Mouse (Mus musculus): ENCODE results near the gene Acot6.
"Not testable (repeated sequence)": the region's sequence is repeated elsewhere in the genome, so short reads cannot be mapped to it uniquely, and the experiment has no call there.

The Acot6 gene

DNA sequence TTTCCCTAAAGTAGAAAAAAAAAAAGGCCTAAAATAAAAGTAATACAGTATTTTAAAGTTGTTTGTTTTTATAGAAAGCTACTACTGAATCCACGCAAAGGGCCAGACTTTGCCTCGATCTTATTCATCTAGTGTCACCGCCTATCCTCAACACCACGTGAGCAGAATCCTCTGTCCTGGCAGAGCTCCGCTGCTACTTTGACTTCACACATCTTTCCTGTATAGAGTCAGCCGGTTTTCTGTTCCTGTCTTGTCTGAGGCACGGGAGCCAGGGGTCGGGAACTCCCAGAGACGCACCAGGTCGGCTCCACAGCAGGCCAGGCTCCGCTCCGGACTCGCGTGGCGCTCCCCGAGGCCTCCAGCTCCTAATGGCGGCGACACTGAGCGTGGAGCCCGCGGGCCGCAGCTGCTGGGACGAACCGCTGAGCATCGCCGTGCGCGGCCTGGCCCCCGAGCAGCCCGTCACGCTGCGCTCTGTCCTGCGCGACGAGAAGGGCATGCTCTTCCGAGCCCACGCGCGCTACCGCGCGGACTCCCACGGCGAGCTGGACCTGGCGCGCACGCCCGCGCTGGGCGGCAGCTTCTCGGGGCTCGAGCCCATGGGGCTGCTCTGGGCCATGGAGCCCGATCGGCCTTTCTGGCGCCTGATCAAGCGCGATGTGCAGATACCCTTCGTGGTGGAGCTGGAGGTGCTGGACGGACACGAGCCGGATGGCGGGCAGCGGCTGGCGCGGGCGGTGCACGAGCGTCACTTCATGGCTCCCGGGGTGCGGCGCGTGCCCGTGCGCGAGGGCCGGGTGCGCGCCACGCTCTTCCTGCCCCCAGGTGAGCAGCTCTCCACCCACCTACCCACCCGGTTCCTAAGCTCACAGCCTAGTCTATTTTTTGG, at the start of gene Acot6:
Gene Acot6 (plus strand): TSS at position 51 of the 889 bp plus-strand sequence.
- DNase-seq, result peak; percentile 30

DNA sequence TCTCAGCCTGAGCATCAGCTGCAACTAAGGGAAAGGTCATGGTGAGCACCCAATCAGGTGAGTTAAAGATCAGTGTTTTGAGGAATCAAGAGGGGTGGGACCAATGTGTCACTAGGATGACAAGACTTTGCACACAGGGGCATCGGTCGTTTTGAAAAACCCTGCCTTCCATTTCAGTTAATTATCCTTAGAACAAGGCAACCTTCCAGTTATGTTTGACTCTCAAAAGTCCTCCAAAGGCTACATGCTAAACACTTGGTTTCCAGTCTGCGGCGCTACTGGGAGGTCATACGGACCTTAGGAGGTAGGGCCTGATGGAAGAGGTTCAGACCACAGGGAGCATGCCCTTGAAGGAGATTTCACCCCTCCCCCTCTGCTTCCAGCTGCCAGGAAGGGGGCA, 49.7 kb upstream of the Acot6 start:
- DNase-seq, result peak; percentile 81

DNA sequence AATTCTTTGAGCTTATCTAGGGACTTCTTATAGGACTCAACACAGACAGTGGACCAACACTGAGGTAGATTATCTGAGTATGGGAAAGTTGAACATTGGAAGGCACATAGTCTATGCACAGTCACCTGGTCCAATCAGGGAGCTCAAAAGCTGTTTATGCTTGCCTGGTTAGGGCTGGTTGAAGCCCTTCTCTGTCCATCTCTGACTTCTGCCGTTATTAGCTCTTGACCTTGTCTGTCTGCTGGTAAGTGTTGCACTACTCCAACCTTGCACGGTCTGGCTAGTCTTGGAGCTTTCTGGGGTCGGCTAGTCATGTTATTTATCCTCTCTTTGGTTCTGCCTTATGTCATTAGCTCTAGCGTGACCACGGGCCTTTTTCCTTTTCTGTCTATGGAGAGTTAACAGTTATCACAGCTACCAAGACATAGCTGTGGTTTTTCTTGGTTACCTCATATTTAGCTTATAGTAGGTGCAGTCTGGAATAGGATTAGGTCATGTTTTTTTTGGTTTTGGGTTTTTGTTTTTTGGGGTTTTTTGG, 48.4 kb upstream of the Acot6 start, which contains the start of gene Acot3:
Gene Acot3 (plus strand): TSS at position 208 of the 538 bp plus-strand sequence.
- peak; percentile 45 for DNase-seq

DNA sequence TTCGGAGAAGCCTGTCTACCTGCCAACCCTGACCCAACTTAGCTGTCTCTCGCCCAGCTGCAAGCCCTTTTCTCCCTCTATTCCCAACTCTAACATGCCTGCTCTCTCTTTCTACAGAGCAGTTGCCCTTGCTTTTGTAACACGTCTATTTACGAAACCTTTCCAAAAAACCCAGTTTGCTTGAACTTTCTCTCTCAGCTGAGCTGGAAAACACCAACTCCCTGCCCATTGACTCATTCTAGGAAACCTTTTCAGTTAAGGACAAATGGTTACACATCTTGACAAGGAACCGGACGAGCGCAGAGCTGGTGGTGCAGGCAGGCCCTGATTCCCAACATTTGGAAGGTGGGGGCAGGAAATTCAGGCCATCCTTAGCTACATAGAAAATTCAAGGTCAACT, 47.8 kb upstream of the Acot6 start:
- DNase-seq, result no peak

DNA sequence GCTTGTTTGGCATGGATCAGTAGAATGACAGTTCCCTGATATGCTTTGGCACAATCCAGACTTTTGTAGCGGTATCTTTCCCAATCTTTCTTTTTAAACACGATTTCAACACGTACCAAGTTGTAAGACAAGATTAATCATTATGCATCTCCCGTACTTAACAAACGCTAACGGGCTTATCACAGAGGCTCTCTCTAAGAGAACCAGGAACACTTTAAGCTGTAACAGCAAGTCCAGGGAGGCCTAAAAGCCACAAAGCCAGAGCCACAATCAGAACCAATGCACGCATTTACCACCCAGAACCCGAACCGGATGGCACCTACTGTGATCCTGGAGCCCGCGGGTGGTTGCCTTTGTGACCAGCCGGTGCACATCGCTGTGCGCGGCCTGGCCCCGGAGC, 47.3 kb upstream of the Acot6 start:
- no peak for DNase-seq

DNA sequence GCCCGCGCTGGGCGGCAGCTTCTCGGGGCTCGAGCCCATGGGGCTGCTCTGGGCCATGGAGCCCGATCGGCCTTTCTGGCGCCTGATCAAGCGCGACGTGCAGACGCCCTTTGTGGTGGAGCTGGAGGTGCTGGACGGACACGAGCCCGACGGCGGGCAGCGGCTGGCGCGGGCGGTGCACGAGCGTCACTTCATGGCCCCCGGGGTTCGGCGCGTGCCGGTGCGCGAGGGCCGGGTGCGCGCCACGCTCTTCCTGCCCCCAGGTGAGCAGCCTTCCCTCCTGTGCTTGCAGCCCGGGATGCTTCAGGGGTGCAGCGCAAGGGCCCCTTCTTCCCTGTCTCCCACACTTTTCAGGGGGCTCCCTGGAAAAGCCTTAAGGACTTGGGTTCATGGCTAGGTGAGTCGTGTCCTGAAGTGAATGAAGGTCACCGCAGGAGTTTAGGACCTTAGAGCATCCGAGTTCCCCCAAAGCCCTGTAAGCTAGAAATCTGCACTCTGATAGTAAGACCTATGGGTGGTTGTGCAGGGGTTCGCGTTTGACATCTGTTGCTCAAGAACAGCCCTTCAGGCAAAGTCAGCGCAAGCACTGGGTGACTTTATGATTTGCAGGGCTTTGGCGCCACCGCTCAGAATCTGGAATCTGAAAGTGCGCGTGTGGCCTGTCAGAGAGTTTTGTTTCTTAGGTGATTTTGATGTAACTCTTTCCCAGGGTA, 46.6 kb upstream of the Acot6 start:
- peak; percentile 51 for DNase-seq

DNA sequence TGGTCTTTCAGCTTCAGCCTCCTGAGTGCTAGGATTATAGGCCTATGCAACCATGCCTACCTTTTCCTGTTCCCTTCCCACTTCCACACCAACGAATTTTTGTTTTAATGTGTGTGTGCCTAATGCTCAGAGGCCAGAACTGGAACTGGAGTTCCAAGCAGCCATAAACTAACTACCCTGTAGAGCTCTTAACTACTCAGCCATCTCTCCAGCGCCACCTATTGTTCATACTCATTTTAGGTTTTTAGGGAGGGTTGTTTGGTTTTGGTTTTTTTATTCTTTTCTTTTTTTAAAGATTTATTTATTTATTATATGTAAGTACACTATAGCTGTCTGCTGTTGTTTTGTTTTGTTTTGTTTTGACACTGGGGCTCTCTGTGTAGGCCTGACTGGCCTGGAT, 39.5 kb upstream of the Acot6 start:
- DNase-seq, result no peak

DNA sequence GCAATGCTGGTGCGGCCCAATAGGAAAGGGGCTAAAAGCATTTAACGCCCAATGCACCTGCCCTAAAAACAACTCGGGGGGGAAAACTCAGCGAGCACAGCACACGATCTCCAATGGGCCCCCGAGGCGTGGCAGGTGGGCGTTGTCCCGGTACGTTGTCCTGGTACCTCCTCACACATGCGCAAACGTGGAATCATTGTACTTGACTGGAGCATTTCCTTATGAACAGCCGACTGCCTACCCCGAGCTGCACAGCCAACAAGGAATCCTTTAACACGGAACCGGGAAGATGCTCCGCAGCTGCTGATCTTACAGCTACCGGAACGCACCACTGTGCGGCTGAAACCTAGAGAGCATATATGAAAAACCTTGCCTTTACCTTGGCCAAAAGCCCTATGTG, 38.1 kb upstream of the Acot6 start:
- no peak for DNase-seq

DNA sequence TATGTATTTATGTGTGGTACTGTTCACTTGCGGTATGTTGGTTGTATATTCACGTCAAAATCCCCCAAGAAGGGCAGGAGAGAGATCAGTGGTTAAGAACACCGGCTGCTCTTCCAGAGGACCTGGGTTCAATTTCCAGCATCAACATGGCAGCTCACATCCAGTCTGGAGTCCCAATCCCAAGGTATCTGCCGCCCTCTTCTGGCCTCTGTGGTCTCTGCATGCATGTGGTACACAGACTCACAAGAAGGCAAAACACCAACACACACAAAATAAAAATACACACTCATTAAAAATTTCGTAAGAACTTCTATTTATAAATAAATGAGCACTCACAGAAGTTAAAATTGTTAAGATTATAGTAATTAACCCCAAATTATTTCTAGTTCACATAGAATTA, 37.2 kb upstream of the Acot6 start:
- no peak for DNase-seq

DNA sequence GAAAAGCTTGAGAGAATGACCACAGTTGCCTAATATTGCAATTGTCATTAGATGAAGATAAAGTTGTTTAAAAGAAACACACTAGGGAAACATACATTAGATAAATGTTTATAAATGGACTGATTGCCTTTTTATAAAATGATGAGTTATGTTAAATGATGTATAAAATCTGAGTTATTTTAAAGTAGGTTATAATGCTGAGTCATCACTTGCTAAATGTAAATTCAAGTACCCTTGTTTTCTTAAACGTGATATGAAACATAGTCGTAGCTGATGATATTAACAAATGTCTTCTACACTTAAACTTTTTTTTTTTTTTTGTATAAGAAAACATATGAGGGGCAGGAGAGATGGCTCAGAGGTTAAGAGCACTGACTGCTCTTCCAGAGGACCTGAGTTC, 36.6 kb upstream of the Acot6 start:
- no peak for DNase-seq

DNA sequence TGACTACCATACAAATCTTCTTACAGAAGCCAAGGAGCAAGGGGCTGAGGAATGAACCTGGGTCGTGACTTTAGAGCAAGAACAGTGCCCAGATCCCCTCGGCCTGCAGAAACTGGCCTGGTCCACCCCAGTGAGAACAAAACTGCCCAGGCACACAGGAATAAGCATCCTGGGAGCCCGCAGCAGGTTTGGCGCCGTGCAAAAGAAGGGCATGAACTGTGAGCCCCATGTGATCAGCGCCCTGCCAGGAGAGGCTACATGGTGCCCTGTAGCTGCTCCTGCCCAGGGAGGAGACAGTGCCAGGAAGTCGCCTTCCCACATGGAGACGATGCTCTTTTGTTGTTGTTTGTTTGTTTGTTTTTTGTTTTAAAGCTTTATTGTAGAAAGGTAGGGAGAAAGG, 35.8 kb upstream of the Acot6 start:
- peak; percentile 32 for DNase-seq

DNA sequence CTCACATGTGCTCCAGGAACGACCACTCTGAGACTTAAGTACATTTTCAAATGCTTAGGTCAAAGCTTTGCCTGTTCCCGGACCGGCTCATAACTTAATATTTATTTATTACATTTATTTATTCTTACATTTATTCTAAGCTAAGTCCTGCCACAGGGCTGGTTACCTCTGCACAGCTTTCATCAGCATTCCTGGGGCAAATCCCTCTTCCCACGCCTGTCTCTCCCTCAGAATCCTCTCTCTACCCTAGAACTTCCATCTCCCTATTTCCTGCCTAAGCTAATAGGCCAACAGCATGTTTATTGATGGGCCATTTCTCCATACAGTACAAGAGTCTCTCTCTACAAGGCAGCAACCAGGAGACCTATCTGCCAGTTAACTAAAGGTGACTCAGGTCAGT, 32.7 kb upstream of the Acot6 start:
- DNase-seq, result no peak

DNA sequence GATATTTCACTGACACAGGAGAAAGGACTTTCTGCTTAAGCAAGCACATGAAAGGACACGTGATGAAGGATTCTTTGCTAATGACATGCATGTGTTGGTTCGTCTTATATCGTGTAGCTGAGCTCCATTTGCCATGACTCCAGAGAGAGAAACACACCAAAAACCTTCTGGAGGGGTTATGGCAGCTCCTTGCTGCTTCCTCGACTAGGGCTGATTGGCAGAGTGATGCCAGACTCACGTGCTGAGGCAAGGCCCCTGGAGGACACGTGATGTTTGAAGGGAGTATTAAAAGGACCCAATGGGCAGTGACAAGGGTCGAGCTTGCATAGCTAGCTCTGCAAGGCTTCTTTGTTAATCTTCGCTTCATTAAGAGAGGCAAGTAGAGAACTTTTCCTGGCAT, 32.2 kb upstream of the Acot6 start:
- no peak for DNase-seq

DNA sequence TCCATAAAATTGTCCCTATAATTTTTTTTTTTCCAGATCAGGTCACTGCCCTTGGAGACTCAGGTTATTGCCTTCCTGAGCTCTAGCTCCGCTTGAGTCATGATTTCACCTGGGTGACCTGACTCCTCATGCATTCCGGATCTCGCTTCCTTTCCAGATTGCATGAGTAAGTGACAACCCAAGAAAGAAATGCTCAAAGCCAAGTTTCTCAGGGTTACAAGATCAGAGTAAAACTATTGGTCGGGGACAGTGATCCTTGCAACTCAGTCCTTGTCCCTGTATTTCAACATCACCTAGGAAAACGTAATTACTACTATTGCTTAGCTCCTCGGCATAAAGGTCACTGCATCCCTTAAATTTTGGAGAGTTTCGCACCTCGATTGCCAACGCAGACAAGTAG, 31.5 kb upstream of the Acot6 start, which contains the start of gene Acot5:
Gene Acot5 (plus strand): TSS at position 340 of the 400 bp plus-strand sequence.
- no peak for DNase-seq

DNA sequence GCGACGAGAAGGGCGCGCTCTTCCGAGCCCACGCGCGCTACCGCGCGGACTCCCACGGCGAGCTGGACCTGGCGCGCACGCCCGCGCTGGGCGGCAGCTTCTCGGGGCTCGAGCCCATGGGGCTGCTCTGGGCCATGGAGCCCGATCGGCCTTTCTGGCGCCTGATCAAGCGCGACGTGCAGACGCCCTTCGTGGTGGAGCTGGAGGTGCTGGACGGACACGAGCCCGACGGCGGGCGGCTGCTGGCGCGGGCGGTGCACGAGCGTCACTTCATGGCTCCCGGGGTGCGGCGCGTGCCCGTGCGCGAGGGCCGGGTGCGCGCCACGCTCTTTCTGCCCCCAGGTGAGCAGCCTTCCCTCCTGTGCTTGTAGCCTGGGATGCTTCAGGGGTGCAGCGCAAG, 30.9 kb upstream of the Acot6 start:
- DNase-seq, result peak; percentile 52

DNA sequence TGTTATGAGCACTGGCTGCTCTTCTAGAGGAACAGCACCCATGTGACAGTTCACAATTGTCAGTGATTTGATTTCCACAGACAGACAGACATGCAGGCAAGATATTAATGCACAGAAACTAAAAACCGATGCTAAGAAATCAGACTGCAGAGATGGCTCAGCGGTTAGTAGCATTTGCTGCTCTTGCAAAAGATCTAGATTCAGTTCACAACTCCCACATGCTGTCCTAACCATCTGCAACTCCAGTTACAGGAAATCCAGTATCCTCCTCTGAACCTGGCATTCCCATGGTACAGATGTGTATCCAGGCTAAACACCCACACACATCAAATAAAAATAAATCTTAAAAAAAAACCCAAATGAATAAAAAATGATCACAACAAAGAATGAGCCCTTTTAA, 28.8 kb upstream of the Acot6 start:
- no peak for DNase-seq

DNA sequence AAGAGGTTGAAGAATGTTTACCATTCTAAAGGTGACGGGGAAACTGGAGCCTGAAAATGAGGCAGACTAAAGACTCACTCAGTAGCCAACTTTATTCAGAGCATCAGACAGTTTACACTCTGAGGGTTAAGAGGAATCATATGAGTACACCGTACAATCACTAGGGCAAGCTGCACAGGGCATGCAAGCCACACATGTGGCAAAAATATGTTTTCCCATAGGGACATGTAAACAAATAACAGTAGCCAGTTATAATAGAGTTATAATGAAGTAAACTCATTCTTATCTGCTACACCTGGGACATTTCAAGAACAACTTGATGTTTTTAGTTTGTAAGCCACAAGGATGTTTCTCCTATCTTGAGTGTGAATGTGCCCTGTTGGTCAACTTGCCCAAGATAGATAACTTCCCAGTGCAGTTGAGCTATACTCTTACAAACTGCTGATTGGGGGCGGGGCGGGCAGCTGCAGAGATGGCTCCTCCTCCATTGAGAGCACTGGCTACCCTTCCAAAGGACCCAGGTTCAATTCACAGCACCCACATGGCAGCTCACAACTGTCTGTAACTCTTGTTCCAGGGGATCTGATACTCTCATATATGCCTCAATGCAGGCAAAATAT, 23.0 kb upstream of the Acot6 start:
- no peak for DNase-seq

DNA sequence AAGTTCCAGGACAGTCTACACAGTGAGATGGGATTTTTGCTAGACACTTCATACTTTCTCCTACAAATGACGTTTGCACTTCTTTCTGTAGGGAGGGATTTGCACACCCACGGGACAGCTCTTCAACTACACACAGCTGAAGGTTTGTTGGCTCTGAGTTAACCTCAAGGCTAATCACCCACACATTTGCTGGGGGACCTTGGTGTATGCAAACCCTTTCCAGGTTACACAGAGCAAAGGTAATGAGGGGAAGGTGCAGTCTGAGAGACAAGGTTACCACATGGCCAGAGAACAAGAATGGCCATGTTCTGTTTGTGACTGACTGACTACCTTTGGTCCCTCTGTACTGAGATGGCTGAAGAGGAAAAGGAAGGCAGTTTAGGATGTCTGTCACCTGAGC, 16.6 kb upstream of the Acot6 start:
- no peak for DNase-seq

DNA sequence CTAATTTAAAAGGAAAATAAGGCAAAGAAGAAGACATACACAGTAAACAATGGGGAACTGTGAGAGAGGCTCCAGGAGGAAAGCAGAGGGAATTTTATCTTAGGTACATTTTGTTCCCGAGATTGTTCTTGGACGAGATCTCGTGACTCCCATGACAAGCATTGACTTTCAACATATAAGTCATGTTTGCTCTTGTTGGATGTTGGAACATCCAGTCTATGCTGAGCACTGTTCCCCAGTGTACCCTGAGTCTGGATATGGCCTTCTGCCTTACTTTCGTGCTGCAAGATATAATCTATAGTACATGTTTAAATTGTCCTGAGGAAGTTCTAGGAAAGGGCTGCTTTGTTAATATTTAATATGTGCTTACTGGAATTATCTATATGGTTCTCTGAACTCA, 15.9 kb upstream of the Acot6 start:
- DNase-seq, result no peak

DNA sequence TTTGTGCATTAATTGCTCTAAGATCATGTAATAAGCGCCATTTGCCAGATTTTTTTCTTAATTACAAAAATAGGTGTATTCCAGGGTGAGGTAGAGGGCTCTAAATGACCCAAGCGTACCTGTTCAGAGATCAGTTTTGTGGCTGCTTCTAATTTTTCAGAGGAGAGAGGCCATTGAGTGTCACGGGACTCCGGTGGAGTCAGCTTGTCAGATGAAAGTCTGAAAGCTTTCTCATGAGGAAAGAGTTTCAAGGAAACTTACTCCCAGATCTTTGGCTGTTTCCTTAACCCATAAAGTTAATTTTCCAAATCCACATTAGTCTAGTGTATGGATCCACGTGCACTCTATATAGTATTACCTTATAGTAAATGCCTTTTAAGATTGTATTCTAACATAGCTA, 5.8 kb upstream of the Acot6 start:
- not testable (repeated sequence) for DNase-seq

DNA sequence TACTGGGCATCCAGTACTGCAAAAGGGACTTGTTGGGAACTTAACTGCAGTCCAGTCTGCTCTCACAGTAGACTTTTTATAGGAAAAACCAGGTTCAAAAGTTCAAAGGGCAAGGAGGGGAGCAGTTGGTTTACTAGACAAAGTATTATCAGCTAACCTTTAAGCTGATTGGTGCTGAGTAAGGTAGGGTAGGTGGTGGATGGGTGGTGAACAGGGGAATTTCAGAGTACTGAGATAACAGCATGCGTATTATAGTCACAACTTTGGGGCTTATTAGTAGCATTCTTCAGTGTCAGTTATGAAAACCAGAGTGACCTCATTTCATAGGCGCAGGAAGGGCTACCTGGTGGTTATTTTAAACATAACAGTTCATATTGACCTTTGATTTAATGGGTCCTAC, 849 bp upstream of the Acot6 start:
- DNase-seq, result no peak

DNA sequence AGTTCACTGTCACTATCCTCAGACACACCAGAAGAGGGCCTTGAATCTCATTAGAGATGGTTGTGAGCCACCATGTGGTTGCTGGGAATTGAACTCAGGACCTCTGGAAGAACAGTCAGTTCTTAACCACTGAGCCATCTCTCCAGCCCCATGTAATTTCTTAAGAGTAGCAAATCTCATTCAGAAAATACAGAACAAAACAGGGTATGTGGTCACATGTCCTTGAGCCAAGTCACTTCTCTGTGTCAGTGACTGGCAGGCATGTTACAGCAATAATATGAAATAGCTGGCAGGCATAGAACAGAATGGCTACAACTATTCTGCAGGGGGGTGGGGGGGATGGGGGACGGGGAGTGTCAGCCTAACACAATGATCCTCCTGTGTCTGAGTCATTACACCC, 383 bp upstream of the Acot6 start:
- no peak for DNase-seq

DNA sequence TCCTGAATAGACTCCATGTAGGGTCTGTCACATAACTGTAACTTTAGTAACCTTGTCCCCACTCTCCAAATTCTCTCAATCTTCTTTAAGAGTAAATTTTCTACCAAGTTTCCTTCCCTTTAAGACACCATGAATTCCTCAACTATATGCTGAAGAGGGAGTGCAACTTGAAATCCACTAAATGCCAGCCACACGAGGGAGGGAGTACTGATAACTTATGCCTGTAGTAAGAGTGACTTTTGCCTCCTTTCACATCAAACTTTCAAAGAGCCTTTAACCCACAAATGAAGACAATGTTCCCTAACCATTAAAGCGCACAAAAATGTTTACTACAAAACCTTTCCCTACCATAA, 1.0 kb downstream of the Acot6 start:
- no peak for DNase-seq

DNA sequence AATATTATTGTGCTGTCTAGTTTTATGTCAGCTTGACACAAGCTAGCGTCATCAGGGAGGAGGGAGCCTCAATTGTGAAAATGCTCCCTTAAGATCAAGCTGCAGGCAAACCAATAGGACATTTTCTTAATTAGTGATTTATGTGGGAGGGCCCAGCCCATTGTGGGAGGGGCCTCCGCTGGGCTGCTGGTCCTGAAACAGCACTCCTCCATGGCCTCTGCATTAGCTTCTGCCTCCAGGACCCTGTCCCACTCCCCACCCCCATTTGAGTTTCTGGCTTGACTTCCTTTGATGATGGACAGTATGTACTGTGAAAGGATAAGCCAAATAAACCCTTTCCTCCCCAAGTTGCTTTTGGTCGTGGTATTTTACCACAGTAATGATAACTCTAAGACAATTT, 6.6 kb downstream of the Acot6 start:
- no peak for DNase-seq
